Mouse (Mus musculus) liver, embryonic 12.5 days (tissue): ENCODE measurements around the gene Hid1. TPM values are rescaled to one million over a fixed set of nuclear protein-coding genes. Genes with fewer than 3 reads are reported as not detected.

ENCODE experiments used
- ATAC-seq: fragments of 200-750 bp; cut with Nextera tagmentation; 2 replicates; pipeline ENCODE4 v1.8.0; 2017; ENCODE audit warnings: moderate number of reproducible peaks, mild to moderate bottlenecking, moderate library complexity
- H3K27ac ChIP-seq: fragments of 300-500 bp; sonication (generic); 2 replicates; pipeline ENCODE4 v1.5.1; 2016; ENCODE audit warnings: mild to moderate bottlenecking
- H3K27me3 ChIP-seq: fragments of 300-500 bp; sonication (generic); replicated peaks from 2 replicates; pipeline ENCODE4 v1.6.1; 2016; ENCODE audit warnings: mild to moderate bottlenecking, moderate library complexity
- H3K36me3 ChIP-seq: fragments of 300-500 bp; sonication (generic); 2 replicates; pipeline ENCODE4 v1.6.1; 2016; ENCODE audit warnings: mild to moderate bottlenecking, moderate library complexity
- H3K4me1 ChIP-seq: fragments of 300-500 bp; sonication (generic); 2 replicates; pipeline ENCODE4 v1.6.1; 2016
- H3K4me2 ChIP-seq: fragments of 300-500 bp; sonication (generic); 2 replicates; pipeline ENCODE4 v1.6.1; 2016; ENCODE audit warnings: mild to moderate bottlenecking, moderate library complexity
- H3K4me3 ChIP-seq: fragments of 300-500 bp; sonication (generic); 2 replicates; pipeline ENCODE4 v1.5.1; 2016; ENCODE audit warnings: mild to moderate bottlenecking, moderate library complexity
- H3K9ac ChIP-seq: fragments of 300-500 bp; sonication (generic); 2 replicates; pipeline ENCODE4 v1.6.1; 2016; ENCODE audit warnings: mild to moderate bottlenecking, moderate library complexity
- H3K9me3 ChIP-seq: fragments of 300-500 bp; sonication (generic); replicated peaks from 2 replicates; pipeline ENCODE4 v1.6.1; 2016; ENCODE audit warnings: mild to moderate bottlenecking, moderate library complexity
- WGBS: fragments of 180-500 bp; shearing (Covaris S2); methylation state at CpG from one replicate; pipeline ENCODE4 v1.1.7; 2016; ENCODE audit not compliant: insufficient replicate concordance; 5-methylcytosine and 5-hydroxymethylcytosine counted together
- polyA plus RNA-seq: library from polyadenylated mRNA; unstranded; fragments of >200 nt; fragmentation: Nextera tagmentation; extraction: Ambion mirVana; gene quantifications from 2 replicates; pipeline ENCODE4 v1.2.1, GENCODE M21; 2016

Hid1 gene
- polyA plus RNA-seq, 1 experiment from 2014 or later = 1.8 TPM

DNA sequence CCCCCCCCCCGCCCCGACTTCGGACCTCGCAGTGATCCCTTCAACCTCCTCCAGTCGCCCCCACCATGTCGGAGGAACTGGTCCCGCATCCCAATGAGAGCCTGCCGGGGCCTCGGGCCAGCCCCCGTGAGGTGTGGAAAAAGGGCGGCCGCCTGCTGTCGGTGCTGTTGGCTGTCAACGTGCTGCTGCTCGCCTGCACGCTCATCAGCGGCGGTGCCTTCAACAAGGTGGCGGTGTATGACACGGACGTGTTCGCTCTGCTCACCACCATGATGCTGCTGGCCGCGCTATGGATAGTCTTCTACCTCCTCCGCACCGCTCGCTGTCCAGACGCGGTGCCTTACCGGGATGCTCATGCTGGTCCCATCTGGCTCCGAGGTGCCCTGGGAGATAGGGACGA is 44.2 kb downstream of the Hid1 start:
- ATAC-seq = no peak
- no peak overlapping the region for H3K9ac ChIP-seq
- H3K27me3 ChIP-seq = peaks cover 93% of the 10 kb centered on the region
- no peak overlapping the region for H3K27ac ChIP-seq
- 19% methylated on average over 32 of the region's 32 CpGs for WGBS
- H3K4me3 ChIP-seq = no peak overlapping the region
- no peak overlapping the region for H3K4me2 ChIP-seq
- no peaks in the 10 kb centered on the region for H3K9me3 ChIP-seq
- H3K36me3 ChIP-seq = no peaks in the 10 kb centered on the region
- peaks cover 18% of the 10 kb centered on the region for H3K4me1 ChIP-seq

DNA sequence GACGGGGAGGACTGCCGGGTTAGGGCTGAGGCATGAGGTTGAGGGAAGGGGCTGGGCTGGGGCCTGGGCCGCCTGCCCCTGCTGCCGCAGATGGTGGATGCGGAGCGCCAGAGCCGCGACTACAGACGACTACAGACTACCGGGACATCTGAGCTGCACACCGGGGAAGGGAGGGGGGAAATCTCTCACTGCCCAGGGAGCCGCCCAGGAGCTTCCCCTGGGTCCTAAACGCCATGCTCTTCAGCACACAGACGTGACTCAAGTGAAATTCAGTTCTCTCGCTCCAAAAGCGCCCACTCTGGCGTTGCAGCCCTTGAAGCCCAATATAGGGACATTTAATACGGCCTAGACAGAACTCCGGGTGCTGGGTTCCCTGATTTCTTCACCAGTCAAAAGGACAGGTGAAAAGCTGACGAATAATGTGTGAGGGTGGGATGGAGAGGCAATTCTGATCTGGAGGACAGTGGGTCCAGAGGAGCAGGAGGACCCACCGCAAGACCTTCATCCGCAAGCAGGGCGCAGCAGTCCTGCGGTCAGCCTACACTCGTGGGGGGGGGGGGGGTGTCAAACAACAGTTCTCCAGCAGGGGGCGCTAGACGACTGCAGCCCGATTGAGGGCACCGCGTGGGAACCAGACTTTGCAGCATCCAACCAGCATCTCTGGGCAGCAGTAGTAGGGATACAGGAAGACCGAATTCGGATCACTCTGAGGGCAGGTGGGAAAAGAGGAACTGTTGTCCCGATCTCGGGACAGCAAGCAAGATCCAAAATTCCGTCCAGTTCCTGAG is 45.5 kb downstream of the Hid1 start, which contains the start of gene Ush1g:
TSS of gene Ush1g (minus strand) at position 136 of the 788 bp plus-strand sequence.
- Histone ChIP-seq H3K36me3 (no peaks in the 10 kb centered on the region), H3K4me3 (no peak within 1 kb of the TSS; the same call in 1 of the 2 replicates), H3K9me3 (no peaks in the 10 kb centered on the region), H3K4me2 (peak within 1 kb of the TSS; percentile 37), H3K9ac (no peak within 1 kb of the TSS), H3K27ac (no peak within 1 kb of the TSS), H3K4me1 (peaks cover 18% of the 10 kb centered on the region), H3K27me3 (peaks cover 95% of the 10 kb centered on the region)
- no peak; the same call in 1 of the 2 replicates for ATAC-seq
- WGBS = 8% methylated on average over 35 of the region's 35 CpGs

GRCm38 (mm10) chr11:115319704-115320383 is 47.7 kb downstream of the Hid1 start:
- ATAC-seq = no peak
- Histone ChIP-seq H3K9ac (no peak overlapping the region), H3K27me3 (peaks cover 100% of the 10 kb centered on the region), H3K36me3 (no peaks in the 10 kb centered on the region), H3K4me3 (no peak overlapping the region), H3K4me2 (peak overlapping the region; percentile 0; the same call in 1 of the 2 replicates), H3K27ac (no peak overlapping the region), H3K9me3 (no peaks in the 10 kb centered on the region), H3K4me1 (peaks cover 18% of the 10 kb centered on the region)
- 6% methylated on average over 18 of the region's 18 CpGs for WGBS

DNA sequence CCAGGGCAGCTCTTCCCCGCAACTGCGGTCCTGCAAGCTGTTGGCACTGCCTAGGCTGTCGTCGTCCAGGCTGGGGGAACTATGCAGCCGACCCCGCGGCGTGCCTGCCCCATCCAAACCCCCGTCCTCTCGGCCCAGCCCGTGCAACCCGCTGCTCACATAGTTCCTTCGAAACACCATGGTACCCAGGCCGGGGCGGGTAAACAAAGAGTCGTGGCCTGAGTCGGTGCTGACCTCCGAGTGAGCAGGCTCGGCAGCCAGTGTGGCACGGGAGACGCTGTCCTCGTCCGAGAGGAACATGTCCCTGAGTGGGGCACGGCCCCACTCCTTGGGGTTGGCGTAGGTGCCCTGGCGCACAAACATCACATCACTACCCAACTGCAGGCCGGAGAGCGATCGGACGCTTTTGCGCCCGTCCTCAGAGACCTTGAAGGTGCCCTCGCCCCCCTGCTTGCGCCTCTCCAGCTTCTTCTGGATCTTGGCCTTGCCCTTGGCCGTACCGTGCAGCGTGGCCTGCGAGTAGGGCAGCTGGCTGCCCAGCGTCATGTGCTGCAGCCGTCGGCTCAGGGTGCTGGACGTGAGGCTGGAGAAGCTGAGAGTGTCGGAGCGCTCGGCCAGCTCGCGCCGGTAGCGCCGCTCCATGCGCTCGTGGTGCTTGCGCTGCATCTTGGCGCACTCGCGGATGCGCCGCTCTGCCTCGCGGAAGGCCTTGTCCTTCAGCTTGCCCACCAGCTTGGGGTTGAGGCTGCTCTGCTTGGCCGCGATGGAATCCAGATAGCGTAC is 49.1 kb downstream of the Hid1 start:
- WGBS = 7% methylated on average over 63 of the region's 63 CpGs

DNA sequence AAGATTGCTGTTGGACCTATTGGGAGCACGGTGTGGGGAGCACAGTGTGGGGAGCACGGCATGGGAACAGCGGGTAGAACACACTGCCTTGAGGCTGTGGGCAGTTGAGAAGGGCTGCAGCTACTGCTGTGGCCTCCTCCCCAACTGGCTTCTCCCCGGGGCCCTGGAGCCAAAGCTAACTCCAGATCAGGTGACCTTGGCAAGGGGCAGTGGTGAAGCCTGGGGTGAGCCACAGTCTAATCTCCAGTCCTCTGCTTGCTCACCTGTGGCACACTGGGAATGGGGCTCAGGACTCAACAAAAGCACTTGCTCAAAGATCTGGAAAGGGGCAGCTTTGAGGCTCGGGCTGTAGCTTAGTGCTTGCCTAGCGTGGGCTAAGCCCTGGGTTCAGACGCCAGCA is 50.4 kb downstream of the Hid1 start:
- peaks cover 100% of the 10 kb centered on the region for H3K27me3 ChIP-seq
- 51% methylated on average over 7 of the region's 7 CpGs for WGBS
- no peak overlapping the region for H3K4me2 ChIP-seq
- H3K36me3 ChIP-seq = no peaks in the 10 kb centered on the region
- peaks cover 17% of the 10 kb centered on the region for H3K4me1 ChIP-seq
- no peak for ATAC-seq
- H3K9me3 ChIP-seq = no peaks in the 10 kb centered on the region
- no peak overlapping the region for H3K4me3 ChIP-seq
- no peak overlapping the region for H3K27ac ChIP-seq
- H3K9ac ChIP-seq = no peak overlapping the region

More for the DNA sequence above, 49.1 kb downstream of the Hid1 start:
- no peak overlapping the region for H3K9ac ChIP-seq
- H3K4me2 ChIP-seq = no peak overlapping the region
- H3K27me3 ChIP-seq = peaks cover 100% of the 10 kb centered on the region
- H3K4me1 ChIP-seq = peaks cover 18% of the 10 kb centered on the region
- no peaks in the 10 kb centered on the region for H3K9me3 ChIP-seq
- no peak for ATAC-seq
- H3K36me3 ChIP-seq = no peaks in the 10 kb centered on the region
- H3K4me3 ChIP-seq = no peak overlapping the region
- H3K27ac ChIP-seq = no peak overlapping the region

- no peak for ATAC-seq
- no peak overlapping the region for H3K9ac ChIP-seq
- H3K27me3 ChIP-seq = peaks cover 75% of the 10 kb centered on the region
- H3K4me1 ChIP-seq = no peaks in the 10 kb centered on the region
- no peaks in the 10 kb centered on the region for H3K9me3 ChIP-seq
- 19% methylated on average over 2 of the region's 2 CpGs for WGBS
- H3K4me3 ChIP-seq = no peak overlapping the region
- no peaks in the 10 kb centered on the region for H3K36me3 ChIP-seq
- no peak overlapping the region for H3K27ac ChIP-seq
- no peak overlapping the region for H3K4me2 ChIP-seq
Observed at GRCm38 (mm10) chr11:115314249-115314648, 53.3 kb downstream of the Hid1 start.

DNA sequence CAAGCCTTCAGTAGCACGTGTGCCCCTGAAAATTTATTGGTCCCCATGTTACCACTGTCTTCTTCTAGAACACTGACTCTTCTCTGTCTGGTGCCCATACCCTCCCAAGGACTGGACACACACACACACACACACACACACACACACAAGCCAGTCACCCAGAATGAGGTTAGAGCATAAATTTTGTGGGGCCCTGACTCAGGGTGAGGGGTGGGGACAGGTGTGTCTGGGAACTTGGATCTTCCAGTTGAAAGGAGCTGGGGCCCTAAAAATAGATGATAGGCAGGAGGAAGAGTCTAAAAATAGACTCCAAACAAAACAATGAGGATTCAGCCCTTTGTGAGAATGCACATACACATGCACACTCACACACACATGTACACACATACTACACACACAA is 58.8 kb downstream of the Hid1 start:
- Histone ChIP-seq H3K36me3 (no peaks in the 10 kb centered on the region), H3K9me3 (no peaks in the 10 kb centered on the region), H3K9ac (no peak overlapping the region), H3K4me2 (no peak overlapping the region), H3K27me3 (peaks cover 47% of the 10 kb centered on the region), H3K27ac (no peak overlapping the region), H3K4me3 (no peak overlapping the region), H3K4me1 (no peaks in the 10 kb centered on the region)
- 64% methylated on average over 1 of the region's 1 CpGs for WGBS
- ATAC-seq = no peak

- Histone ChIP-seq H3K36me3 (no peaks in the 10 kb centered on the region), H3K27me3 (peaks cover 28% of the 10 kb centered on the region), H3K9ac (no peak within 1 kb of the TSS), H3K4me1 (no peaks in the 10 kb centered on the region), H3K4me2 (no peak within 1 kb of the TSS), H3K9me3 (no peaks in the 10 kb centered on the region), H3K4me3 (no peak within 1 kb of the TSS), H3K27ac (no peak within 1 kb of the TSS)
- WGBS = 33% methylated on average over 8 of the region's 8 CpGs
- no peak for ATAC-seq
Observed at GRCm38 (mm10) chr11:115306863-115307262, 60.7 kb downstream of the Hid1 start, which contains the start of gene Otop2. Gene Otop2, plus strand, starts transcription at chr11:115307163.

DNA sequence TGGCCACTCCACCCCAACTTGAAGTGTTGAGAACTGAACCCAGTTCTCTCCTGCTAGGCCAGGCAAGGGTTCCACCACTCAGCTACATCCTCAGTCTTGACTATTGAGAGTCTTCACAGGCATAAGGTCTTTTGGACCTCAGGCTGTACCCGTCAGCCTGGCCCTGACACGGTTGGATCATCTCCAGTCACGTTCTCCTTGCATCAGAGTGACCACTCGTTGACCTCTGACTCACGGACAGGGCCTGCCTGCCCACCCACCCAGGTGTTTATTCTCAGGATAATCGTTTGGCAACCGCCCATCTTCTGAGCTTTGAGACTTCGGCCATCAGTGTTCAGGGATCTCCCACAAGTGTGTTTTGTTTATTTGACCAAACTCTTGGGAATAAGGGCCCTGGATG is 64.4 kb downstream of the Hid1 start:
- Histone ChIP-seq H3K9me3 (0 out of 2 replicates have a peak, but pooled peaks cover 3% of the 10 kb centered on the region), H3K36me3 (no peaks in the 10 kb centered on the region), H3K4me1 (no peaks in the 10 kb centered on the region), H3K9ac (no peak overlapping the region), H3K4me3 (no peak overlapping the region), H3K4me2 (no peak overlapping the region), H3K27ac (no peak overlapping the region), H3K27me3 (peaks cover 39% of the 10 kb centered on the region)
- WGBS = 54% methylated on average over 8 of the region's 8 CpGs
- no peak for ATAC-seq

GRCm38 (mm10) chr11:115301351-115301750 is 66.2 kb downstream of the Hid1 start:
- no peak overlapping the region for H3K9ac ChIP-seq
- peaks cover 41% of the 10 kb centered on the region for H3K27me3 ChIP-seq
- no peak overlapping the region for H3K4me3 ChIP-seq
- 0 out of 2 replicates have a peak, but pooled peaks cover 3% of the 10 kb centered on the region for H3K9me3 ChIP-seq
- 65% methylated on average over 2 of the region's 2 CpGs for WGBS
- H3K36me3 ChIP-seq = no peaks in the 10 kb centered on the region
- H3K27ac ChIP-seq = no peak overlapping the region
- no peak for ATAC-seq
- H3K4me1 ChIP-seq = 0 out of 2 replicates have a peak, but pooled peaks cover 7% of the 10 kb centered on the region
- no peak overlapping the region for H3K4me2 ChIP-seq

DNA sequence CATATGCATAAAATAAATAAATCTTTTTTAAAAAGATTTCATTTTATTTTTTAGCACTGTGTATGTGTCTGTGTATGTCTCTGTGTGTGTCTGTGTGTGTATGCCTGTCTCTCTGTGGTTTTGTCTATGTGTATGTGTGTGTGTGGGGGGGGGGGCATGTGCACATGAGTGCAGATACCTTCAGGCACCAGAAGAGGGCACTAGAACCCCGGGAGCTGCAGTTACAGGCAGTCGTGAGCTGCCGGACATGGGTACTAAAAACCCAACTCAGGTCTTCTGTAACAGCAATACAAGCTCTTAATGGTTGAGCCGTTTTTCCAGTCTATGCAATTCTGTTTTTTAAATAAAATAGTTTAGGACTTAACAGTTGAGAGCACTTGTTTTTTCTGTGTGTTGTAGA is 66.8 kb downstream of the Hid1 start:
- no peaks in the 10 kb centered on the region for H3K36me3 ChIP-seq
- 67% methylated on average over 4 of the region's 4 CpGs for WGBS
- no peak for ATAC-seq
- no peak overlapping the region for H3K4me3 ChIP-seq
- peaks cover 45% of the 10 kb centered on the region for H3K27me3 ChIP-seq
- 0 out of 2 replicates have a peak, but pooled peaks cover 3% of the 10 kb centered on the region for H3K9me3 ChIP-seq
- H3K4me1 ChIP-seq = 0 out of 2 replicates have a peak, but pooled peaks cover 9% of the 10 kb centered on the region
- no peak overlapping the region for H3K27ac ChIP-seq
- H3K9ac ChIP-seq = no peak overlapping the region
- no peak overlapping the region for H3K4me2 ChIP-seq
